Mouse (Mus musculus): ENCODE measurements around the gene Ctdnep1. TPM values are rescaled to one million over a fixed set of nuclear protein-coding genes. Genes with fewer than 3 reads are reported as not detected.

The Ctdnep1 gene
- total and polyA plus RNA-seq, 3 experiments, result 42.9 to 143 (median 66.7) TPM

DNA sequence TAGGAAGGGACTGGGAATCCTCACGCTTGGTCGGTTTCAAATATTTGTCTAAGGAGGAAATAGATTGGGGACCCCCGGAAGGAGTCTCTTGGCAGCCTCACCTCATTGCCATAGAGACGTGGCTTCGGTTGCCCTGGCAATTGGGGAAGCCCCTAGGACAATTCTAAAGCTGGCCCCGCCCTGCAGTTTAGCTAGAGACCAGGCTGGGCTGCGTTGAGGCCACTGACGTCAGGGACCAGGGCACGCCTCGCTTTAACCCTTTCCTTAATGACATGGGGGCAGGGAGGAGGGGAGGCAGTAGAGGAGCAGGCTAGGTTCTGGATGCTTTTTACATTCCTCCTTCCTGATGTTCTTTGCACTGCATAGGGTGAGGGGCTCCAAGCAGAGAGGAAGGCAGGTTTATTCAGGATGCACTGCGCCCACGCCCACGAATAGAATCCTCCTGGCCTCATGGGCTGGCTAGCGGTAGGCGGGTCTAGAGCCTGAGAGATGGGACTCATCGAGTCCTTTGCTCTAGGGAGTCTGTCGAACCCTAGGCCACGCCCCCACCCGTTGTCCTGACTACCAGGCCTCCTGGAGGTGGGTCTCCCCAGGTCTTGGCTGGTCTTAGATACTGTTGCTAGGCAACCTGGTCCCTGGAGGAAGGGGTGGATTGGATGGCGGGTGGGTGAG lies 48.3 kb downstream of the Ctdnep1 start (continued):
- no peak for TF ChIP-seq ETS1 (conservative IDR thresholded peaks at IDR 0.05; ENCODE audit: low read depth, low read length)
- TF ChIP-seq RAD21 (IDR thresholded peaks at IDR 0.05; ENCODE audit: low read depth, low read length), result no peak
- no peak for TF ChIP-seq MAX (IDR thresholded peaks at IDR 0.05; ENCODE audit: low read length)
- no peak for TF ChIP-seq RCOR1 (conservative IDR thresholded peaks at IDR 0.05; ENCODE audit: low read depth, low read length)
- no peak for TF ChIP-seq JUN (IDR thresholded peaks at IDR 0.05; ENCODE audit: insufficient read depth, low read depth, low read length)
- peak; percentile 59; the same call in 1 of the 2 replicates for TF ChIP-seq SIN3A (IDR thresholded peaks at IDR 0.05; ENCODE audit: low read length)
- TF ChIP-seq IRF4 (IDR thresholded peaks at IDR 0.05; ENCODE audit: low read depth, low read length), result no peak
- no peak for TF ChIP-seq CHD1 (IDR thresholded peaks at IDR 0.05; ENCODE audit: low read depth, low read length)
- TF ChIP-seq TCF12 (IDR thresholded peaks at IDR 0.05; ENCODE audit: low read depth, low read length), result no peak
- TF ChIP-seq BHLHE40 (IDR thresholded peaks at IDR 0.05; ENCODE audit: low read depth, low read length), result peak; percentile 24; the same call in 1 of the 2 replicates

DNA sequence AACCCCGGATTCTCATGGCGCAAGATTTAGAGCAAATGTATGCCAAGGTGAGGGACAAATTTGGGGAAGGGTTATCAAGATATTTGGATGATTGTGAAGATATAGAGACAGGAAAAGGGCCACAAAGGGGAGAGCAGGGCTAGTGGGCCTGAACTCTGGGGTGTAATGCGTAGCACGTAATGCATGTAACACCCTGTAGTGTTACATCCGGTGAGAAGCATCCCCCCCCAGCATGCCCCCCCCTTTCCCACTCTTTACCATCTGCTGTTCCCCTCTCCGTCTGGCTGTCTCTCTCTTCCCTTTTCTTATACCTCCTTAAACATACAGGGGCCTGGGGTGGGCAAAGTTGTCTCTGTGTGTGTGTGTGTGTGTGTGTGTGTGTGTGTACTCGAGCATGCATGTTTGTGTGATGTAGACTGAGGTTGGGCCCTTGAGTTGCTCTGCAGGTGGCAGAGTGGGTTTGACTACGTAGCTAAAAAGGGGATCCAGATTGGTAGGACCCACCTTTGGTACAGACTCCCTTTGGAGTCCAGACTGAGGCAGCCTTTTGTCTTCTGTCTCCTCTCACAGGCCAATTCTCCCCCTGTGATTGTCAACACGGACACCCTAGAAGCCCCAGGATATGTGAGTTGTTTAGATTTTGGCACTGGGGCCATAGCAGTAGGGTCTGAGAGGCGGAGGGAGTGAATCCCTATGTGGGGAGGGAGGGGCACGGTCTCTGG lies 49.0 kb downstream of the Ctdnep1 start:
- H3K27ac ChIP-seq (ENCODE audit: insufficient read depth, low read depth), result peak overlapping the region; percentile 31; the same call in 1 of the 2 replicates
- in situ Hi-C loops (cut with MboI; ENCODE audit: low pct_ligation_motif_present, low pct_unique_long_range_greater_than_20kb, low sequenced_read_pairs) (no loop called here), dilution Hi-C loops (cut with MboI; ENCODE audit: extremely low pct_ligation_motif_present, extremely low pct_unique_long_range_greater_than_20kb, low sequenced_read_pairs) (no loop called here)
- TF ChIP-seq ZNF384 (IDR thresholded peaks at IDR 0.05; ENCODE audit: low read depth, low read length) (no peak), MEF2A (IDR thresholded peaks at IDR 0.05; ENCODE audit: borderline replicate concordance, low read depth, low read length) (peak; percentile 60), E2F4 (IDR thresholded peaks at IDR 0.05; ENCODE audit: insufficient replicate concordance, low read depth, low read length) (no peak), USF1 (IDR thresholded peaks at IDR 0.05; ENCODE audit: low read depth, low read length) (no peak), CTCF (conservative IDR thresholded peaks at IDR 0.05 in 1 of 2, IDR thresholded peaks at IDR 0.05 in 1 of 2; ENCODE audit: low read depth in 2 of 2, low read length in 2 of 2) (no peak), MXI1 (IDR thresholded peaks at IDR 0.05; ENCODE audit: low read depth, low read length) (no peak), NELFE (IDR thresholded peaks at IDR 0.05; ENCODE audit: low read depth, low read length) (peak; percentile 62; the same call in 1 of the 2 replicates), GABPA (IDR thresholded peaks at IDR 0.05; ENCODE audit: insufficient replicate concordance, low read depth, low read length) (no peak), ETS1 (conservative IDR thresholded peaks at IDR 0.05; ENCODE audit: low read depth, low read length) (peak; percentile 59; the same call in 1 of the 2 replicates), POLR2A (IDR thresholded peaks at IDR 0.05; ENCODE audit: low read depth, low read length) (peak; percentile 58), USF2 (conservative IDR thresholded peaks at IDR 0.05; ENCODE audit: low read depth, low read length) (no peak), MAX (IDR thresholded peaks at IDR 0.05; ENCODE audit: low read length) (peak; percentile 59; the same call in 1 of the 2 replicates), TCF12 (IDR thresholded peaks at IDR 0.05; ENCODE audit: low read depth, low read length) (peak; percentile 84), EP300 (IDR thresholded peaks at IDR 0.05; ENCODE audit: low read length) (peak; percentile 64), HCFC1 (IDR thresholded peaks at IDR 0.05; ENCODE audit: low read depth, low read length) (0 out of 2 replicates have a peak, but pooled peaks have one; percentile 45), CHD2 (IDR thresholded peaks at IDR 0.05; ENCODE audit: low read length) (peak; percentile 37; the same call in 1 of the 2 replicates), SIN3A (IDR thresholded peaks at IDR 0.05; ENCODE audit: low read length) (peak; percentile 71; the same call in 1 of the 2 replicates), TBP (conservative IDR thresholded peaks at IDR 0.05; ENCODE audit: low read depth, low read length) (peak; percentile 55; the same call in 1 of the 2 replicates), UBTF (IDR thresholded peaks at IDR 0.05; ENCODE audit: low read depth, low read length) (no peak), IRF4 (IDR thresholded peaks at IDR 0.05; ENCODE audit: low read depth, low read length) (peak; percentile 84), MAZ (IDR thresholded peaks at IDR 0.05; ENCODE audit: low read depth, low read length) (peak; percentile 94), RCOR1 (conservative IDR thresholded peaks at IDR 0.05; ENCODE audit: low read depth, low read length) (0 out of 2 replicates have a peak, but pooled peaks have one; percentile 41), MYC (IDR thresholded peaks at IDR 0.05; ENCODE audit: low read depth, low read length) (peak; percentile 66; the same call in 1 of the 2 replicates)
- peak overlapping the region; percentile 41 to 69 (median 56) for H3K4me3 ChIP-seq (replicated peaks in 1 of 3; ENCODE audit: low read depth in 2 of 3, low read length in 2 of 3, poor library complexity in 1 of 3)
- H3K27me3 ChIP-seq (replicated peaks), result peaks cover 3% of the 10 kb centered on the region
- H3K4me1 ChIP-seq (ENCODE audit: control insufficient read depth in 1 of 2, insufficient read depth in 2 of 2), result peaks cover 19 to 34% of the 10 kb centered on the region in 2 experiments
- peak overlapping the region; percentile 21; the same call in 1 of the 2 replicates for H3K9ac ChIP-seq (ENCODE audit: insufficient read depth, low read depth)
- H3K9me3 ChIP-seq (replicated peaks; ENCODE audit: low read length), result no peaks in the 10 kb centered on the region
- H3K79me2 ChIP-seq (replicated peaks; ENCODE audit: control insufficient read depth, extremely low read depth, insufficient read depth, poor library complexity, severe bottlenecking), result no peaks in the 10 kb centered on the region
- H3K4me2 ChIP-seq (ENCODE audit: insufficient read depth, low read depth, poor library complexity, severe bottlenecking), result peak overlapping the region; percentile 53
- DNase-seq (ENCODE audit: extremely low read depth), result no peak
- peaks cover 11 to 24% of the 10 kb centered on the region in 2 experiments for H3K36me3 ChIP-seq (replicated peaks in 1 of 2; ENCODE audit: control insufficient read depth in 1 of 2, insufficient read depth in 1 of 2, low read length in 1 of 2)

All from CH12.LX (cell line).